Mouse (Mus musculus) midbrain, embryonic 10.5 days (tissue): ENCODE measurements at regions not wholly inside any gene's neighbourhood (a gene's known extent, or its start where the extent isn't known, plus 50 kb on each side); places are given as distances from the start of the nearest gene placed in this dataset.
A peak's percentile ranks its signal among the peaks of the same experiment; 100 is the strongest.

Experiments used
- DNase-seq: peaks from one replicate; pipeline ENCODE4 v3.0.0-alpha.2; 2017; ENCODE audit warnings: low spot score
- H3K27ac ChIP-seq: fragments of 300-500 bp; sonication (generic); replicated peaks from 2 replicates; pipeline ENCODE4 v1.5.1; 2016; ENCODE audit warnings: mild to moderate bottlenecking
- H3K27me3 ChIP-seq: fragments of 300-500 bp; sonication (generic); 2 replicates; pipeline ENCODE4 v1.6.1; 2016; ENCODE audit warnings: low read depth, mild to moderate bottlenecking; ENCODE audit not compliant: poor library complexity, severe bottlenecking
- H3K36me3 ChIP-seq: fragments of 300-500 bp; sonication (generic); 2 replicates; pipeline ENCODE4 v1.6.1; 2016; ENCODE audit warnings: mild to moderate bottlenecking, moderate library complexity
- H3K4me1 ChIP-seq: fragments of 300-500 bp; sonication (generic); 2 replicates; pipeline ENCODE4 v1.6.1; 2016
- H3K4me3 ChIP-seq: fragments of 300-500 bp; sonication (generic); 2 replicates; pipeline ENCODE4 v1.5.1; 2016; ENCODE audit warnings: mild to moderate bottlenecking, moderate library complexity
- H3K9me3 ChIP-seq: fragments of 300-500 bp; sonication (generic); replicated peaks from 2 replicates; pipeline ENCODE4 v1.6.1; 2016; ENCODE audit warnings: mild to moderate bottlenecking
- WGBS: fragments of 180-500 bp; shearing (Covaris S2); methylation state at CpG from one replicate; pipeline ENCODE4 v1.1.7; 2016; 5-methylcytosine and 5-hydroxymethylcytosine counted together

DNA sequence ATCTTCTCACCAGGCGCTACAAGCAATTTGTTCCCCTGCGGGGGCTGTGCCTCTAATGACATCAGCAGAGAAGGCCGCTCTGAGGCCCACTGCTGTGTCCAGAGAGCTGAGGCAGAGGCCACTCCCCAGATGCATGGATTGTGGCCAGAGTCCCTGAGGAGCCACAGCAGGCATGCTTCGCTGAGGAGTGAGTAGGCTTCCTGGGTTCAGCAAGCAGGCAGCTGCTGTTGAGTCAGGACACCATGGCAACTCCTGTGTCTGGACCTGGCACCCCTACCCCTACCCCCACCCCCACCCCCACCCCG lies 245.4 kb upstream of the Rtl1 start:
- 39% methylated on average over 5 of the region's 5 CpGs for WGBS

GRCm38 (mm10) chr12:109856336-109856735 lies 256.2 kb upstream of the Rtl1 start:
- WGBS, result 94% methylated on average over 1 of the region's 1 CpGs
- H3K27me3 ChIP-seq, result no peaks in the 10 kb centered on the region
- no peaks in the 10 kb centered on the region for H3K36me3 ChIP-seq
- H3K27ac ChIP-seq, result no peak overlapping the region
- DNase-seq, result peak; percentile 10
- peaks cover 4% of the 10 kb centered on the region; the same call in 1 of the 2 replicates for H3K9me3 ChIP-seq
- H3K4me3 ChIP-seq, result no peak overlapping the region
- peaks cover 4% of the 10 kb centered on the region; the same call in 1 of the 2 replicates for H3K4me1 ChIP-seq

More for the DNA sequence above, 245.4 kb upstream of the Rtl1 start:
- Histone ChIP-seq H3K36me3 (no peaks in the 10 kb centered on the region), H3K9me3 (no peaks in the 10 kb centered on the region), H3K27ac (peak overlapping the region; percentile 66), H3K4me1 (peaks cover 20% of the 10 kb centered on the region), H3K4me3 (no peak overlapping the region), H3K27me3 (no peaks in the 10 kb centered on the region; the same call in 1 of the 2 replicates)
- DNase-seq, result peak; percentile 36

DNA sequence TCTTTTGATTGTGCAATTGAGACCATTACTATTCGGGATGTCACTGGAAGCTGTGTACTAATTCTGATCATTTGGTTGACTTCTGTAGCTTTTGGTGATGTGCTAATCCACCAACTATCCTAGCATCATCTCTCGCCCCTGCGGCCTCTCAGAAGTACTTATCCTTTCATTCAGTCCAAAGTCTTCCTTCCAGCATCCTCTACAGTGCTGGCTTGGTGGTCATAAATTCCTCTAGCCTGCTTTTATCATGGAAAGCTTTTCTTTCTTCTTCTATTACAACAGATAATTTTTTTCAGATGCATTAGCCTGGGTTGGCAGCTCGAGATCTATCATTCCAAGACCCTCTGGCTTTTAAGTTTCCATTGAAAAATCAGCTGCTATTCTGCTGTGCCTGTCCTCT lies 257.6 kb upstream of the Rtl1 start:
- peaks cover 2% of the 10 kb centered on the region; the same call in 1 of the 2 replicates for H3K9me3 ChIP-seq
- peak; percentile 8 for DNase-seq

GRCm38 (mm10) chr12:109864826-109865225 lies 264.7 kb upstream of the Rtl1 start:
- Histone ChIP-seq H3K36me3 (no peaks in the 10 kb centered on the region), H3K27me3 (no peaks in the 10 kb centered on the region), H3K27ac (no peak overlapping the region), H3K4me1 (no peaks in the 10 kb centered on the region), H3K9me3 (no peaks in the 10 kb centered on the region), H3K4me3 (no peak overlapping the region)
- 87% methylated on average over 4 of the region's 4 CpGs for WGBS
- no peak for DNase-seq

More for the DNA sequence above, 257.6 kb upstream of the Rtl1 start:
- no peaks in the 10 kb centered on the region for H3K36me3 ChIP-seq
- H3K27me3 ChIP-seq, result no peaks in the 10 kb centered on the region
- no peak overlapping the region for H3K27ac ChIP-seq
- H3K4me1 ChIP-seq, result peaks cover 4% of the 10 kb centered on the region; the same call in 1 of the 2 replicates
- H3K4me3 ChIP-seq, result no peak overlapping the region
- WGBS, result 69% methylated on average over 4 of the region's 4 CpGs

DNA sequence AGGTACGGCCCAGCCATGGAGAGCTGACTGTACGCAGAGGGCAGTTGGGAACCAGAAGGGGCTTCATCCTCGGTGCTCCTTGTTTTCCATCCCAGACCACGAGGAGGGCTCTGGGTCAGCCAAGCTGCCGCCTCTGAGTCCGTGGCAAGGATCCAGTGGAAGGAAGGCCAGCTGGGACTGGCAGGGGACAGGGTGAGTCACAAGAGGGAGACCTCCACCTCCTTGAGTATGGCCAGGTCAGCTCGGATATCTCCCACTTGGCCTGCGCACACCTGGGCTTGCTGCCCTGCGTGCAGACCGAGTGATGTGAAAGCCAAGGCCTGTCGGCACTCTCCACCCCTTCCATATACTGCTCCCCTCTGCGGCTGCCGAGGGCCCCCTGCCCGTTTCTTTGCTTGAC lies 270.9 kb upstream of the Rtl1 start:
- no peaks in the 10 kb centered on the region for H3K9me3 ChIP-seq
- H3K4me1 ChIP-seq, result no peaks in the 10 kb centered on the region
- DNase-seq, result no peak
- H3K4me3 ChIP-seq, result no peak overlapping the region
- no peaks in the 10 kb centered on the region for H3K27me3 ChIP-seq
- no peak overlapping the region for H3K27ac ChIP-seq
- 92% methylated on average over 14 of the region's 14 CpGs for WGBS
- H3K36me3 ChIP-seq, result no peaks in the 10 kb centered on the region

DNA sequence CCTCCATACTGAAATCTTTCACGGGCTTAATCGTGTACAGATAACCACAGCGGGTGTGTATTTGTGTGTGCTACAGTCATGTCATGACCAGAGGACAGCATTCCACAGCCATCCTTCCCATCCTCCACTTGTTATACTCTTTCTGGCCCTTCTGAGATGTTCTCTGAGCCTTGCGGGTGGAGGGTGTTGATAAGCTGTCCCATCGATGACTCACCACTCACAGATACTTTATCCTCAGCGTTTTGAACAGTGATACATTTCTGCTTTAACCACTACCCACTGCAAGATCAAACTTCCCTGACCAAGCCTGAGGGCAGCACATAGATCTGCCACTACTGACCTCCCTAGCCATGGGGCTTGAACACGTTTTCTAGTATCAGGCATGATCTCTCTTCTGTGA lies 274.3 kb upstream of the Rtl1 start:
- Histone ChIP-seq H3K27me3 (no peaks in the 10 kb centered on the region), H3K4me1 (no peaks in the 10 kb centered on the region), H3K36me3 (no peaks in the 10 kb centered on the region), H3K9me3 (no peaks in the 10 kb centered on the region), H3K27ac (no peak overlapping the region), H3K4me3 (no peak overlapping the region)
- DNase-seq, result no peak
- WGBS, result 89% methylated on average over 7 of the region's 7 CpGs

GRCm38 (mm10) chr12:109881108-109881507 lies 281.0 kb upstream of the Rtl1 start:
- WGBS, result 54% methylated on average over 3 of the region's 3 CpGs
- no peak overlapping the region for H3K27ac ChIP-seq

DNA sequence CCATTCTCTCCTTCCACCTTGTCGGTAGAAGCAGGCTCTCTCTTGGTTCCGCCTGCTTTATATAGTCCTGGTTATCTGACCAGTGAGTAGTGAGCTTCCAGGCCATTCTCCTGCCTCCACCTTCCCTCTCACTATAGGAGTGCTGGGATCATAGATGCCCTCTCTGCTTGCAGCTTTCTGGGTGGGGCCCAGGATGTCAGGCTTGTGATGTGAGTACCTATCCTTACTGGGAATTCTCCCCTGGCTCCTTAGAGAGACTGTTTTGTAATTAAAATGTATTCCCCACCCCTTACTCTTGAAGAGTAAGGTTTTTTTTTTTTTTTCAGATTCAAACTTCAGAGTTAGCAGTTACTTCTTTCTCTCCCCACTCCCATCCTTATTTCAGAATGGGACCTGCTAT lies 291.1 kb upstream of the Rtl1 start:
- H3K9me3 ChIP-seq, result no peaks in the 10 kb centered on the region

More at GRCm38 (mm10) chr12:109881108-109881507, 281.0 kb upstream of the Rtl1 start:
- H3K4me1 ChIP-seq, result peaks cover 7% of the 10 kb centered on the region
- no peaks in the 10 kb centered on the region for H3K27me3 ChIP-seq
- DNase-seq, result no peak
- H3K4me3 ChIP-seq, result no peak overlapping the region
- no peaks in the 10 kb centered on the region for H3K36me3 ChIP-seq
- H3K9me3 ChIP-seq, result no peaks in the 10 kb centered on the region

DNA sequence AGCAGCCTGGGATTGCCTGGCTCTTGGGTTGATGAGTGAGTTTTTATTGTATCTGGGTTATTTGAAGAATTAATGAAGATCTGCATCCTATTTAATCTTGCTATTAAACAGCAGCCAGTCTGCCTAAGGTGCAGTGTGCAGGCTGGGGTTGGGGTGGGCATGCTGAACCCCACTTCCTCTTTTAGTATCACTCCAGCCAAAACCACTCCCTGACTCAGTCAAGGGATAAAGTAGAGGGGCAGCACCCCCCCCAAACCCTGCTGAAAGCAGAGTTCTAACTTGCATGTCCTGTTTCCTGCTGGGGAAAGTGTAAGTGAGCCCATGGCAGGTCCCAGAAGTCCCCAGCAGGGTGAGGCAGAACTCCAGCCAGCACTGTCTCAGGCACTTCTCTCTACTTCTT lies 292.7 kb upstream of the Rtl1 start:
- Histone ChIP-seq H3K4me1 (0 out of 2 replicates have a peak, but pooled peaks cover 3% of the 10 kb centered on the region), H3K27me3 (no peaks in the 10 kb centered on the region), H3K9me3 (no peaks in the 10 kb centered on the region), H3K27ac (no peak overlapping the region), H3K36me3 (no peaks in the 10 kb centered on the region), H3K4me3 (no peak overlapping the region)
- no peak for DNase-seq

More for the DNA sequence above, 291.1 kb upstream of the Rtl1 start:
- WGBS, result 95% methylated on average over 2 of the region's 2 CpGs
- DNase-seq, result no peak
- no peak overlapping the region for H3K4me3 ChIP-seq
- no peaks in the 10 kb centered on the region for H3K27me3 ChIP-seq
- H3K27ac ChIP-seq, result no peak overlapping the region
- H3K36me3 ChIP-seq, result no peaks in the 10 kb centered on the region
- no peaks in the 10 kb centered on the region for H3K4me1 ChIP-seq

GRCm38 (mm10) chr12:109893657-109894056 lies 293.5 kb upstream of the Rtl1 start:
- 81% methylated on average over 4 of the region's 4 CpGs for WGBS
- Histone ChIP-seq H3K4me1 (peaks cover 6% of the 10 kb centered on the region), H3K36me3 (no peaks in the 10 kb centered on the region), H3K27ac (no peak overlapping the region), H3K27me3 (no peaks in the 10 kb centered on the region), H3K4me3 (no peak overlapping the region), H3K9me3 (no peaks in the 10 kb centered on the region)
- DNase-seq, result no peak

- Histone ChIP-seq H3K36me3 (no peaks in the 10 kb centered on the region), H3K27me3 (no peaks in the 10 kb centered on the region), H3K4me3 (no peak overlapping the region), H3K4me1 (peaks cover 6% of the 10 kb centered on the region), H3K27ac (no peak overlapping the region), H3K9me3 (no peaks in the 10 kb centered on the region)
- DNase-seq, result no peak
- WGBS, result 87% methylated on average over 7 of the region's 7 CpGs
Measured at GRCm38 (mm10) chr12:109895389-109895788, 295.3 kb upstream of the Rtl1 start.

DNA sequence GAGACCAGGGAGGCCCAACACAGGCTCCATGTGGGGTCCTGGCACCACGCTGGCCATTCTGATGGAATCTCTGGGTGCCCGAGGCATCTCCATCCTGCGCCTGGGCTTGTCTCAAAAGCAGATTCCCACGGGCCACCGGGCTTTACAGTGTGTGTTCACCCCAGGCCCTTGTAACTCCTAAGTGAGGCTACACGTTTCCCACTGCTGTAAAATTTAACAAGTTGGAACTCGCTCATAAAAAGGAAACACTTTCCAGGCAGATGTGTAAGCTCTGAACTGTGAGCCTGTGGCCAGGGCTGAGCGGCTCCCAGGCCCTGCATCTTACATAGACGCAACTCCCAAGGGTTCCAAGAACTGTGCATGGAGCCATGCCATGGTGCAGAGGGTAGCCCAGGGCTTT lies 296.3 kb upstream of the Rtl1 start:
- 90% methylated on average over 9 of the region's 9 CpGs for WGBS
- Histone ChIP-seq H3K4me1 (peaks cover 6% of the 10 kb centered on the region), H3K36me3 (no peaks in the 10 kb centered on the region), H3K27me3 (no peaks in the 10 kb centered on the region), H3K9me3 (no peaks in the 10 kb centered on the region), H3K4me3 (no peak overlapping the region), H3K27ac (no peak overlapping the region)
- no peak for DNase-seq

DNA sequence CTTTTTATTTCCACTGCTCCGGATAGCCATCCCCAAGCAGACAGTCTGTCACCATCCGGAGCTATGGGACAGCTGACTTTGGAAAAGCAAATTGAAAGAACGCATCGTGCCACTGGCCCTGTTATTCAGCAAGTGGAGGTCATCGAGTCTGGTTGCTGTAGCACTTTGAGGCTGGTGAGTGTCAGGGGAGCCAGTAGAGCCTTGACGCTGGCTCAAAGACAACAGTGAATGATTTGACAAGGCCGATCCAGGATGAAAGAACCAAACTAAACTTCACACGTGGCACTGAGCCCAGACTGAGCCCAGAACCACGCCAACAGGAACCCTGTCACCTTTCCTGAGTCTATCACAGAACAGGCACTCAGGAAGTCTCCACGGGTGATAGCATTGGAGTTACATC lies 296.8 kb upstream of the Rtl1 start:
- Histone ChIP-seq H3K9me3 (no peaks in the 10 kb centered on the region), H3K4me1 (peaks cover 6% of the 10 kb centered on the region), H3K27ac (no peak overlapping the region), H3K36me3 (no peaks in the 10 kb centered on the region), H3K27me3 (no peaks in the 10 kb centered on the region), H3K4me3 (no peak overlapping the region)
- 93% methylated on average over 10 of the region's 10 CpGs for WGBS
- no peak for DNase-seq

- no peaks in the 10 kb centered on the region for H3K27me3 ChIP-seq
- no peak for DNase-seq
- no peaks in the 10 kb centered on the region for H3K9me3 ChIP-seq
- no peaks in the 10 kb centered on the region for H3K36me3 ChIP-seq
- no peak overlapping the region for H3K4me3 ChIP-seq
- H3K4me1 ChIP-seq, result peaks cover 6% of the 10 kb centered on the region
- no peak overlapping the region for H3K27ac ChIP-seq
- 72% methylated on average over 11 of the region's 11 CpGs for WGBS
Measured at GRCm38 (mm10) chr12:109897861-109898385, 297.8 kb upstream of the Rtl1 start.
